Mouse (Mus musculus) cerebellum, adult 2 months (tissue): ENCODE results near the gene Chrnd.

ENCODE experiments used
- CTCF ChIP-seq: fragments of 200-500 bp; IDR thresholded peaks from 2 replicates; pipeline ENCODE4 v1.5.1; 2011; ENCODE audit warnings: low read depth, mild to moderate bottlenecking, control low read depth, low read length, moderate library complexity, borderline replicate concordance; ENCODE audit not compliant: insufficient read depth
- POLR2A ChIP-seq: fragments of 200-500 bp; IDR thresholded peaks from 2 replicates; pipeline ENCODE4 v1.6.1; 2011; ENCODE audit warnings: low read length, control low read depth, borderline replicate concordance; ENCODE audit not compliant: insufficient read depth

- TF ChIP-seq CTCF (no peak), POLR2A (no peak)
Observed at GRCm38 (mm10) chr1:87164796-87165184, 25.6 kb upstream of the Chrnd start.
